Mouse (Mus musculus): ENCODE measurements around the gene Zfp319.

The Zfp319 gene

DNA sequence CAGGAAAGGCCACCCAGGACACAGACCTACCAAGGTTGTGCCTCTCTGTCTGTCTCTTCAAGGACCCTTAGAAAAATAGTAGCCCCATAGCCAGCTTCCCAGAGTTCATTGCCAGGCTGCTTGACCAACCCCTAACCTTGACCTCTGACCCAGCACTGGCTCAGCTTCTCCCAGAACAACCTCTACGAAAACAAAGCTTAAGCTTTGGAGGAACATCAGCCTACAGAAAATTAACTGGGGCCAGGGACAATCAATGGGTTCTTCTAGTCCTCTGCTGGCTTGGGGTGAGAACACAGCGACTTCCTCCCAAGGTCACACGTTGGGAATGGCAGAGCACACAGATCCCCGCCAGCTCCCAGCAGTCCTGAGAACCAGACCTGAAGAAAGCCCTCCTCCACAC is 26.2 kb downstream of the Zfp319 start:
- no peak for DNase-seq

GRCm38 (mm10) chr8:95302410-95302809 is 29.3 kb downstream of the Zfp319 start:
- DNase-seq = no peak

GRCm38 (mm10) chr8:95293891-95294290 is 37.9 kb downstream of the Zfp319 start:
- DNase-seq = no peak

DNA sequence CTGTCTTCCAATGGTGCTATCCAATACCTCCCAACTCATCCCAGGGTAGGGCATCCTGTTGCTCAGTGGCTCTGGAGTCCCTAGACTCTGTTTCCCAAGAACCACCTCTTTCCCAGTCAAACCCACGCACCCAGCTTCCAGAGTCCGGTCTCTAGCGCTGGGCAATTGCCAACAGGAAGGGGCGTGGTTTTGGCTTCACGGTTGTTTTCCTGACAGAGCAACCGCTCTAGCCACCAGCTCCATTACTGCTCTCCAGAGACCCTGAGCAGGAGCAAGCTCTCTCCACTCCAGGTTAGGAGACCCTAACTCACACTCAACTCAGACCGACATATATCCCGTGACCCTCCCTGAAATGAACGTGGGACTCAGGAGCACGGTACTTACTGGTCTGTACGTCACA is 38.6 kb downstream of the Zfp319 start:
- peak; percentile 42 for DNase-seq

DNA sequence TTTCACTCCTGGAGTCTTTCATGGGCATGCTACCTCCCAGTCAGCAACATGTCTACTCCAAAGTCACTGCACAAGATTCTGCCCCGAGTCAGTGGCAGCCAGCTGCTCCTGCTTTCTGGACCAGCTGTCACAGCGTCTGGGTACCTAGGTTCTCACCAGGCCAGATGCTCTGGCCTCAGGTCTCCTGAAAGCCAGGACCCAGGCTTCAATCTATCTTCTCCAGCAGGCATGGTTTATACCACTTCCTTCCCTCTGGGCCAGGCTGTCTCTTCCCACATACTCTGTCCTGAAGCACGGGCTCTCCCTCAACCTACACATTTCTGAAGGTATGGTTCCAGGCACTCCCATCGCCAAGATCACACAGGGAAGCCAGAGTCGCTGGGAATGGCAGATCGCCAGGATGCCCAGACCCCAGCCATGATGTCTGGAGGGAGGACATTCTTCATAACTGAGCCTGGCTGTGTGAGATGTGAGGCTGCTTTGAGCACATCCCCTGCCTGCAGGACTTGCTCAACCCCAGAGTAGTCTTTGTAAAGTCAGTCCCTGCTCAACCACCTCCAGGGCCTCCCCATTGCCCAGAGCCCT is 42.6 kb downstream of the Zfp319 start:
- no peak for DNase-seq

DNA sequence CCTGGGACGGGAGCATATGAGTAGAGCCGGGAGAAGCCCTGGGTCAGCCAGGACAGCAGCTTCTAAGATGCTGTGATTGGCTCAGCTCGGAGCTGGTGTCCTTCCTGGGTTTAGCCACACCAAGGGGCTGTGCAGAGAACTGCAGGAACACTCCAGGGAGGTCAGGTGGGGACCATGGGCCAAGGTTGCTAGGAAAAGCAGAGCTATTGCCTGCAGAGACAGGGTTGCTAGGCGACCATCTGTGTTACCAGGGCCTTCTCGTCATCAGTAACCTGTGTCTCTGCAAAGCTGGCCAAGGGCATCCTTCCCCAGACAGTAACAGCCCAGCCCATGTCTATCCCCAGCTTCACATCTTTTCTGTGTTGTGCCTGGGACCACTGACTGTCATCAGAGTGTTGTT is 50.3 kb downstream of the Zfp319 start:
- peak; percentile 34 for DNase-seq
